Mouse (Mus musculus): ENCODE measurements around the gene Kxd1.
A peak's percentile ranks its signal among the peaks of the same experiment; 100 is the strongest.
"Not testable (repeated sequence)": the region's sequence is repeated elsewhere in the genome, so short reads cannot be mapped to it uniquely, and the experiment has no call there.

Gene Kxd1

DNA sequence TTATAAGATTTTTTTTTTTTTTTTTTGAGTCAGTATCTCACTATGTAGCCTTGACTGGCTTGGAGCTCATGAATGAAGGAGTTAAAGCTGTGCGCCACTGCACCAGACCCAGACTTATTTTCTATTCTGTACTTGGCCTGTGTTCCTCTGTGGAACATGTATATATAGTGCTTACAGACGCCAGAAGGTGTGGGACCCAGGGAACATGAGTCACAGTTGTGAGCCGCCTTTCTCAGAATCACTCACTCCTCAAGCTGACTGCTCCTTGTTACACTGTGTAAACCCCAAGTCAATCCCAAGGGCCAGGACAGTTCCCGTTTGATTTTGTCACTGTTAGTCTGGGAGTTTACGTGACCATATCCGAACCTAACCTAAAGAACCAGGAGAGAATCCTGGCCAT, 8.7 kb downstream of the Kxd1 start:
- peak; percentile 76 for DNase-seq (ENCODE audit: low read depth, low spot score)

DNA sequence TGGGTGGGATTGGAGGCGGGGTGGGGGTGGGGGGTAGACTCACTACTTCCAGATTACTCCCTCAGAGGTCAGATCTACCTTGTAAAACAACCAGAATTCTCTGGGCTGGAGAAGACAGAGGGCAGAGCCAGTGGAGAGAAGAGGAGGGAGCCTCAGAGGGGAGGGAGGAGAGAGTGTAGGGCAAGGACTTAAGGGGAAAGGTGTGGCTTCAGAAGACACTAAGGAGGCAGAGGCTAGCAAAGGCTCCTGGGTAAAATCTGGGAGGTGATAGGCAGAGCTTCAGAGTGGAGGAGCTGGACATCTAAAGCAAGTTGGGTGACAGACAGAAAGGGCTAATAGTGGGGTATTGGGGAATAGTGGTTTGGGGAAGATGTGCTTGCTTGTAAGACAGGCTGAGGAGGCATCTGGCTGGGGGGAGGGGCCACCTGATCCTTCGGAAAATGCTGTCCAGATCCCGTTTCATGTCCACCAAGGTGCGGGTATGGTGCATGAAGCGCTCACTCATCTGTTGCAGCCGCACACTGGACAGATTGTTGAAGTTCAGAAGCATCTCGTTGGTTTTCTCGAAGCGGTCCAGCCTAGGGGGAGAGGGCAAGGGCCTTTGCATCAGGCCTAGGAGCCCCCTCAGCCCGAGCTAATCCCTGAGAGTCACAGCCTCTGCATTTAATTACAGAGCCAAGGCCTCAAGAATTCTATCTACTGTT, 9.7 kb downstream of the Kxd1 start:
- DNase-seq (ENCODE audit: low read depth, low spot score) = no peak

DNA sequence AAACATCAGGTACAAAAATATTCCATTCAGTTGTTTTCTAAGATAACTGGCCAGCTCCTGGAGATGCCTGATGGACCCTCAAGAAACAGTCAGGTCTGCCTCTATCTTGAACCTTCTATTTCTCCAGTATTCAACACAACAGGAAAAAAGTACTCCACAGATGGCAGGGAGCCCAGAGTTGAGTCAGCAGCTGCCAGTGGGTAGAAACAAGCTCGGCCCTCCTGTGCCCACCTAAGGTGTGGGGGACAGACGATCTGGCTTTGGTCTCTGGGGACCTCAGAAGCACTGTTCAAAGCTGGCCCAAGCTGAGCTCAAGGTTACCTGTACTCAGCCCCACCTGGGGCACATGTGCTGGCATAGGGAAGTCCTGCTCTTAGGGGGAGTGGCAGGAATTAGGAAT, 14.3 kb downstream of the Kxd1 start:
- peak; percentile 78 for DNase-seq (ENCODE audit: low read depth, low spot score)

DNA sequence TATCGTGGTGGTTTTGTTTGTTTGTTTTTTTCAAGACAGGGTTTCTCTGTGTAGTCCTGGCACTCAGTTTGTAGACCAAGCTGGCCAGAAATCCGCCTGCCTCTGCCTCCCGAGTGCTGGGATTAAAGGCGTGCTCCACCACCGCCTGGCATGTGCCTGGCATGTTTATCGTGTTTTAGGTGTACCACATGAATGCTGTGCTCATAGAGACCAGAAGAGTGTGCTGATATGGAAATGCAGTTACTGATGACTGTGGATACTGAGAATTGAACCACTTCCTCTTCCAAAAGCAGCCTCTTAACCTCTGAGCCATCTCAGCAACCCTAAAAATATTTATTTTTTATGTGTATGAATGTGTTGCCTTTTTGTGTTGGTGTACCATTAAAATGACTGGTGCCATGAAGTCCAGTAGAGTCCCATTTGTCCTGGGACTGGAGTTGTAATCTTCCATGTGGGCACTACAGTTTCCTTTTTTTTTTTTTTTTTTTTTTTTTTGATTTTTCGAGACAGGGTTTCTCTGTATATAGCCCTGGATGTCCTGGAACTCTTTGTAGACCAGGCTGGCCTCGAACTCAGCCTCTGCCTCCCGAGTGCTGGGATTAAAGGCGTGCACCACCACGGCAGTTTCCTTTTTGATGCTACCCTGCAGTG, 15.4 kb downstream of the Kxd1 start:
- no peak for DNase-seq (ENCODE audit: low read depth, low spot score)

DNA sequence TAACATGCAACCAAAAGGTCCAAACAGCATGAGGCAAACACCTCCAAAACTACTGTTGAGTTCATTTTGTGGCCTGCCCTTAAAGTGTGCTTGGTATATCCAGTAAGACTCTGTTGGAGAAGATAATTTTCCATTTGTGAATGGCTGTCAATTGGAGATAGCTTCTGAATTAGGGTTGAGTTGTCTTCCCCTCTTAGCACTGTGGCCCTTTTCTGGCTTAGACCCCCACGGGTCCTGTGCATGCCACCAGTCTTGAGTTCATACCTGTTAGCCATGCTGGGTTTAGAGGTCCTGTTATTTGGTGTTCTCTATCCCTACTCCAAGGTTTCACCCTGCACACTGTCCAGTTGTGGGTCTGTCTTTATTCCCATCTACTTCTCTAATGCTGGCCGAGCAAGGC, 16.0 kb downstream of the Kxd1 start:
- DNase-seq (ENCODE audit: low read depth, low spot score) = no peak

DNA sequence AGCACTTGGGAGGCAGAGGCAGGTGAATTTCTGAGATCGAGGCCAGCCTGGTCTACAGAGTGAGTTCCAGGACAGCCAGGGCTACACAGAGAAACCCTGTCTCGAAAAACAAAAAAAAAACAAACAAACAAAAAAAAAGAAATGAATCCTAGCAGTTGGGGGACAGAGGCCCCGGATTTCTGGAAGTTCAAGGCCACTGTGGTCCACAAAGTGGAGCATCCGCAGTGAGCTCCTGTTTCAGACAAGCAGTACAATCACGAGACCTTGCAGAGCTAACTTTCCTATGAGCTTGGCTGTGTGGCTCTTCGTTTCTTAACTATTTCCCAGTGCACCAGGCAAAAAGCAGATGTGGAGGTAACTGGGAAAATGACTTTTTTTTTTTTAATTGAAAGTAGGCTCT, 16.6 kb downstream of the Kxd1 start:
- DNase-seq (ENCODE audit: low read depth, low spot score) = not testable (repeated sequence)

DNA sequence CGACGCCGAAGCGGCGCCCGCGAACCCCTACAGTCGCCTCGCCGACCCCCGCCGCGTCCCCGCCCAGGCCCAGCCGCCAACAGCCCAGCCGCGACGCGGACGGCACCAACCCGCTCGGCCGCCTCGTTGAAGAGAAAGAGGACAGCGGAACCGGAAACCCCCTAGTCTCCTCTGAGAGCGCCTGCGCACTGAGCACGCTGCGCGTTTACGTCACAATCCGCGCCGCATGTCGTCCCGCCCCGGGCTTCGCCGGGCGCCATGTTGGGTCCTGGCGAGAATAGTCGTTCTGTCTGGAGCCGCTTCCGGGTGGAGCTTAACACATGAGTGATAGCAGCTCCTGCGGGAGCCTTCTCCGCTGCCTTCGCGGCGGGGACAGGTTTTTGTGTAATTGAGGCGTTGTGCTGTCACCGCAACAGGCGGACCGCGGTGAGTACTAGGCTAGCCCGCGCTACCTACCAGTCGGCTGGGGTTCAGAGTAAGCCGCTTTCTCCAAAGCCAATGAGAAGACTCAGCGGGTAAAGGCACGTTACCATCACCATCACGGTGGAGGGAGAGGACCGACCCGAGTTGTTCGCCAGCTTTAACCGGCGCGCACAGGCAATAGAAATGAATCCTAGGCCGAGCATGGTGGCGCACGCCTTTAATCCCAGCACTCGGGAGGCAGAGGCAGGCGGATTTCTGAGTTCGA, 17.4 kb downstream of the Kxd1 start, which contains the start of gene Uba52:
Uba52 (minus strand) TSS at position 574 of the 688 bp plus-strand sequence.
- peak; percentile 99 for DNase-seq (ENCODE audit: low read depth, low spot score)

DNA sequence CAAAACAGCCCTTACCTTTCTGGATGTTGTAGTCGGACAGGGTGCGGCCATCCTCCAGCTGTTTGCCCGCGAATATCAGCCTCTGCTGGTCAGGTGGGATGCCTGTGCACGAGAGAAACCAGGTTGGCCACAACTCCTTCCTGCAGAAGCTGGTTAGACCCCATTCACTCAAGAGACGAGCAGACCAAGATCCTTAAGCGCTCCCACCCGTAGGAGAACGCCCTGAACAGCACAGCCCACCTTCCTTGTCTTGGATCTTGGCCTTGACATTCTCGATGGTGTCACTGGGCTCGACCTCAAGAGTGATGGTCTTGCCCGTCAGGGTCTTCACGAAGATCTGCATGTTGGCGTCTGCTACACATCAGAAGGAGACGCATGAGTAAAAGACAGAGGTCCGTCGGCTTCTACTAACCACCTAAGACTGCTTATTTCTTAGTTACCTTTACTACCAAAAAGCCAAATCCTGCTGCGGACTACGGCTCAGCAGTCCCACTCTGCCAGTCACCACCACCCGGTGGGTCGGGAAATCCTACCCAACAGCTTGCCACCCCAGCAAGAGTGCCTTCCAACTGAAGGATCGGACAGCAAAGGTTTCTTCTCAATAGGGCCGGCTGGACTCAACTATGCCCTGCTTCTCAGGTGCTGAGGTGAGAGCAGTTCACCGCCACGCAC, 18.3 kb downstream of the Kxd1 start:
- no peak for DNase-seq (ENCODE audit: low read depth, low spot score)

DNA sequence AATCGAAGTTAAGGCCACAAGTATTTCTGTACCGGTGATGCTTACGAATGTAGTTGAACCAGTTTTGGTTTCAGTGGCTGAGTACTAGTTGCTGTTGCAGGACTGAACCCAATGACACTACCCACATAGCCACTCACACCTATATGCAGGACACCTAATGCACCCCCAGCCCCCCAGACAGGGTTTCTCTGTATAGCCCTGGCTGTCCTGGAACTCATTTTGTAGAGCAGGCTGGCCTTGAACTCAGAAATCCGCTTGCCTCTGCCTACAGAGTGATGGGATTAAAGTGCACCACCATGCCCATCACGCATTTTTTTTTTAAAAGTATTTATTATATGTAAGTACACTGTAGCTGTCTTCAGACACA, 20.7 kb downstream of the Kxd1 start:
- DNase-seq (ENCODE audit: low read depth, low spot score) = no peak

DNA sequence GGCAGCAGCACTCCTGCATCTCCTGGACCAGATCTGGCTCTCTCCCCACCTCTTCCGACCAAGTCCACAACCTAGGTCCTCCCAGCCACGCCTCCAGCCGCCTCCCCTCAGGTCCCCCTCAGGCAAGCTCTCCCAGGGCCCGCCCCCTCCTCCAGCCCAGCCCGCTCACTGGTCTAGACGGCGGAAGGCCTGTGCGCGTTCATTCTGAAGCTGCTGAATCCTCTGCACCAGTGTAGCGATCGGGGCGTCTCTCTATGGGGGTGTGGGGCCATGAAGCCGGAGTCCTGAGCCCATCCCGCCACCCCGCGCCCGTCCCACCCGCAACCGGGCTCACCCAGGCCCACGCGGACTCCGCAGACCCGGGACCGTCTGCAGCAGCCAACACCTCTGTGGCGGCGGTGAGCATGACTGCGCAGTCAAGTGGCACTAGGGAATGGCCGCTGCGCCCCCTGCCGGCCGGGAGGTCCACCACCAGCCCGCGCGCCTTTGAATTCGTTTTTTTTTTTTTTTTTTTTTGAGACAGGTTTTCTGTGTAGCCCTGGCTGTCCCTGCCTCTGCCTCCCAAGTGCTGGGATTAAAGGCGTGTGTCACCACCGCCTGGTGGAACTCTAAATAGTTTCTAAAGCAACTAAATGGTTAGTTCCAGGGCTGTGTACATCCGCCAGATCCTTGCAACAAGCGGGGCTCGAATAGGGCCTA, 21.3 kb downstream of the Kxd1 start, which contains the start of gene Rex1bd:
Rex1bd (minus strand) TSS at position 425 of the 699 bp plus-strand sequence.
- peak; percentile 97 for DNase-seq (ENCODE audit: low read depth, low spot score)

DNA sequence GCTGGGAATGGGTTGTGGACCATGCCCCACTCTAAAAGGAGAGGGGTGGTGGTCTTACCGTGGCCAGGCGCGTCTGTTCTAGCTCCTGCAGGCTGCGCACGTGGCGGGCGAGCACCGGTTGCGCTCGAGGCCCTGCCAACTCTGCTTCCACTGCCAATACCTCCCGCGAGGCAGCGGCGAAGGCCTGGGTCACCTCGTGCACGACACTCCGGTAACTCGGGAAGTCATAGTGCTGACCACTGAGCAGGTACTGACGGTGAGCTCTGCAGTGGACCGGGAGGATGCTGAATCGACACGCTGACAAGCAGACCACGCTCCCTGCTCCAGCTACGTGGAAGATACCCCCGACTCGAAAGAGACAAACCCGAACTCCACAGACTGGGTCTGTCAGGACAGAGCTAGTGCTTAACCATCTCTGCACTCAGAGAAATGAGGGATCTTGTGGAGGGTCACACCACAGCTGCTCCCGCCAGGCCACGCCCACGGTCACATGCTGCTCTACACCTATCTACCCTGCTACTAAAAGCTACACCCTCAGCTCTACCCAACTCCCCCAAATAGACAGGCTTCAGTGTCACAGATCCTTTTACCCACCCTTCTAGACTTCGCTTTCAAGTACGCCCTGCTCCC, 21.9 kb downstream of the Kxd1 start:
- no peak for DNase-seq (ENCODE audit: low read depth, low spot score)

DNA sequence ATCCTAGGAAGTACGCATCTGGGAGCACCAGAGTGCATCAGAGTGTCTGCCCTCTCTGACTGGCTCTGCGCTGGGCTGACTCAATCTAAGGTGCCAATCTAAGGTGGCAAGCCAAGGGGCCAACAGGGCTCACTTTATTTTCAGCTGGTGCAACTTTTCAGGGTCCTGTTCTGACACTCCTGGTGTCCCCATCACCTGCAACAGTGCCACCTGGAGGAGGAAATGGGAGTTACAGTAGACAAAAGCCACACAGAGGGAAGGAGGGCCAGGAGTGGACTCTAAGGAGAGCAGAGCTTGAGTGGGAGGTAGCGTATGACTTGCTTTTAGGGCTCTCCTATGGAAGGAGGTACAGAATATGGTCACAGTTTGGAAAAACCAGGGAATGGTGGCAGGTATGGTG, 22.9 kb downstream of the Kxd1 start:
- peak; percentile 87 for DNase-seq (ENCODE audit: low read depth, low spot score)

DNA sequence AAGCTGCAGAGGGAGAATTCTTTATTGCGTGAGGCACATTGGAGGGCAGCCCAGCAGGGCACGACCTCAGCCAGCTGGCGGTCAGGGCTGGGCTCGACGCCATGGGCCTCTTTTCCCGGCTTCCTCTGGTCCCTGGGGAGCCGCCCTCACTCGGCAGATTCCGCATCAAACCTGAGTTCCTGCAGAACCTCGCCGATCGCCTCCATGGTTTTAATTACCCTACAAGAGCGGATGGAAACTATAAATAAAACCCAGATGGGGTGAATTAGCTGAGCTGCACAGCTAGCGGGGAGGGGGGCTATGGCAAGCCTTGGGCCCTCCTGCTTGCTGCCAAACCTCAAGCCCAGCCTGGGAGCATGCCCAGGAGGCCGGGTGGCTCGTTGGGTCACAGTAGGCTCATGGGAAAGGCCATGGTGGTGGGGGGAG, 23.5 kb downstream of the Kxd1 start:
- peak; percentile 55 for DNase-seq (ENCODE audit: low read depth, low spot score)

DNA sequence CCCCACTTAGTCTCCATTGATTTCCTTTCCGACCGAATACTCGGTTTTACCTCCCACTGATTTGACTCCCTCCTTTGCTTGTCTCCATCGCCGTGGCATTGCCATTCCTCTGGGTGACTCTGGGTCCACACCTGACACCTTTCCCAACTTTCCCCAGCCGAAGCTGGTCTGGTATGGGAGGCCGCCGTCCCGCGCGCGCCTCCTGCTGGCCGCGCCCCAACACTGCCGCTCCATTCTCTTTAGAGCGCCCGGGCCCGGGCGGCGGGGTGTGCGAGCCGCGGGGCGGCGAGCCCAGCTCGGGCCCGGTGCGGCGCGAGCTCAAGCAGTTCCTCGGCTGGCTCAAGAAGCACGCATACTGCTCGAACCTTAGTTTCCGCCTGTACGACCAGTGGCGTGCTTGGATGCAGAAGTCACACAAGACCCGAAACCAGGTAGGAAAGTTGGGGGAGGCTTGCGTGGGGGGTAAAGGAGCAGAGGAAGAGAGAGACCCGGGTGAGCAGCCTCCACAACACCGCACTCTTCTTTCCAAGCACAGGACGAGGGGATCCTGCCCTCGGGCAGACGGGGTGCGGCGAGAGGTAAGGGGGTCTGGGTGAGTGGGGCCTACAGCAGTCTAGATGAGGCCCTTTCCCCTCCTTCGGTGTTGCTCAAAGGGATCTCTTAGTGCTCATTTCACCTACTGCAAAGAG, 24.6 kb downstream of the Kxd1 start:
- peak; percentile 69 for DNase-seq (ENCODE audit: low read depth, low spot score)

DNA sequence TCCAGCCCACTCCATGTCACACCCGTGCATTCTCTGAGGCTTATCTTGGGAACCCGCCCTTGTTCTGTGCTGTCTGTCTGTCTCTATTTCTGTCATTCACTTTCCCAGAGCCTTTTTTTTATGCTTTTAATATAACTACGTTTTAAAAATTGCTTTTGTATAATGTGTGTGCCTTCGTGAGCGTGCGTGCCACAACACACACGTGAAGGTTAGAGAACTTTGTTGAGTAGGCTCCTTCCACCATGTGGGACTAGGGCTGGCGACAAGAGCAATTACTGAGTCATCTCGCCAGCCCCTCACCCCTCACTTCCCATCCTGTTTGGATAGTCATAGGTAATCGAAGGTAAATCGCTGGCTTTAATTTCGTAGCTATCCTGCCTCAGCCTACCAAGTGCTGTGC, 25.2 kb downstream of the Kxd1 start:
- no peak for DNase-seq (ENCODE audit: low read depth, low spot score)

DNA sequence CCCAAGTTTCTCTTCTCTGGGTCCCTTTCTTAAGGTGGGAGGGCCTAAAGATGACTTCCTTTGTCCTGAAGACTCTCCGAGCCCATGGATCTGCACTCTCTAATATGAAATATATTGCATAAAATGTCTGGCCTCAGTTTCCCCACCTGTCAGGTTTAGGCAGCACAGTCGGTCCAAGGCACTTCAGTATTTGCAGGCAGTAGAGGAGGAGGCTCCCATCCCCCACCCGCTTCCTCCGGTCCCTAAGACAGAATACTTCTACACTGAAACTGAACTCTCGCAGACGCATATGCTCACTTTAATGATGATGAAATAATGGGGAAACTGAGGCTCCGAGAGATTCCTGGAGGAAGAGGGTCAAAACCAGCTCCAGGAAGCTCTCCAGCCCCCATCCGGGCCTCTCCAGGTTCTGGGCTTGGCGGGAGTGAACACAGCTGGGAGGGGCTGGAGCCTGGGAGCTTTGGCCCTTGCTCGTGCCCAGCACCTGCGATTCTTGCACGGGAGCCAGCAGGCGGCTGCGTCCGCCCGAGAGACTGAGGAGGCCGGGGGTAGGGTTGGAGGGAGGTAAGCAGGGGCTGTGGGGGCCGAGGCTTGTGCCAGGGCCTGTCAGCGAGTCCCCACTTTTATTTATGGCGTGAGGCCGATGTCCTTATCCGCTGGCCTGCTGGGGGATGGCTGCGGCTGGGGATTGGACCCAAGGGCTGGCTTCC, 25.8 kb downstream of the Kxd1 start:
- no peak for DNase-seq (ENCODE audit: low read depth, low spot score)

DNA sequence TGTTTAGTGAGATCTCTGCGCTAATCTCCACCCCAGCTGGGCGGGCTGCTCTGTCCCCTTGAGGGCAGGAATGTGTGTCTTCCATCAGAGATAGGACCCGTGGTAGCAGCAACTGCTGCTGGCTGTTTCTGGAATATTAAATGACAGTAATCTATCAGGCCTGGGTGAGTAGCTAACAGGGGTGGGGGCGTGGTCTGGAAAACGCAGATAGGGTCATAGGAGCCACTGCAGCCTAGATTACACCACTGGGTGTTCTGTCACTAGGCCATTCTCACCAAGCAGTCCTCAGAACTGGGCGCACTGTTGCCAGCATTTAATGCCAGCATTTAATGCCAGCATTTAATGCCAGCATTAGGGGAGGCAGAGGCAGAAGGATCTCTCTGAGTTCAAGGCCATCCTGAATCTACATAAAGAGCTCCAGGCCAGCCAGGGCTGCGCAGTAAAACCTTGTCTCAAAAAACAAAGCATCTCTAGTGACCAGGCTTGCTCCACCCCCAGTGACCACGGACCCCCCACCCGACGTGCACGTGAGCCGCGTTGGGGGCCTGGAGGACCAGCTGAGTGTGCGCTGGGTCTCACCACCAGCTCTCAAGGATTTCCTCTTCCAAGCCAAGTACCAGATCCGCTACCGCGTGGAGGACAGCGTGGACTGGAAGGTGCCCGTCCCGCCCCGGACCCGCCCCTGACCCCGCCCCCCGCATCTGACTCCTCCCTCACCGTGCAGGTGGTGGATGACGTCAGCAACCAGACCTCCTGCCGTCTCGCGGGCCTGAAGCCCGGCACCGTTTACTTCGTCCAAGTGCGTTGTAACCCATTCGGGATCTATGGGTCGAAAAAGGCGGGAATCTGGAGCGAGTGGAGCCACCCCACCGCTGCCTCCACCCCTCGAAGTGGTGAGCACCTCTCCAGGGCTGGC, 27.1 kb downstream of the Kxd1 start:
- DNase-seq (ENCODE audit: low read depth, low spot score) = peak; percentile 64

DNA sequence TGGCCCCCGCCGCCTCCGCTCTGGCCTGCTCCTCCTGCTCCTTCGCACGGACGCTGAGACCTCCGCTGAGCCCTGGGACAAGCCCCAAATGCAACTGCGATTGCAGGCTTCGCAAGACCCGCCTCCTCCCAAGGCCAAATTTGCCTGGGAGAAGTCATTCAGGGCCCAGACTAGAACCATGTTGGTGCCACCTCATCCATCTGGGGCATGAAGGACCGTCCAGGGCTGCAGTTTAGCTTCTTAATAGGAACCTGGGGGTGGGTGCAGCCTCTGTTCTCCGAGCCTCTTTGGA, 32.0 kb downstream of the Kxd1 start:
- DNase-seq (ENCODE audit: low read depth, low spot score) = no peak
